Mouse (Mus musculus): Measurements from ENCODE around the gene St6galnac5. TPM values are rescaled to one million over a fixed set of nuclear protein-coding genes. Genes with fewer than 3 reads are reported as not detected.

Gene St6galnac5
- polyA plus RNA-seq, 1 experiment = 1.4 TPM

- Histone ChIP-seq H3K4me3 (ENCODE audit: insufficient read depth, low read depth, low read length) (no peak overlapping the region), H3K36me3 (ENCODE audit: control insufficient read depth, insufficient read depth, low read length) (no peaks in the 10 kb centered on the region), H3K27ac (ENCODE audit: insufficient read depth, low read depth, low read length) (no peak overlapping the region), H3K4me1 (ENCODE audit: control insufficient read depth, insufficient read depth, low read length) (0 out of 2 replicates have a peak, but pooled peaks cover 8% of the 10 kb centered on the region), H3K27me3 (replicated peaks; ENCODE audit: control insufficient read depth, insufficient read depth, low read length) (no peaks in the 10 kb centered on the region)
- DNase-seq = no peak
- WGBS = 75% methylated on average over 4 of the region's 4 CpGs
- TF ChIP-seq POLR2A (IDR thresholded peaks at IDR 0.05; ENCODE audit: low read depth, low read length) (no peak), CTCF (conservative IDR thresholded peaks at IDR 0.05; ENCODE audit: insufficient read depth, insufficient read length, low read depth, low read length) (no peak)
Observed at GRCm38 (mm10) chr3:152779819-152780218, 202.2 kb downstream of the St6galnac5 start.

GRCm38 (mm10) chr3:152776872-152777540, 205.0 kb downstream of the St6galnac5 start:
- Histone ChIP-seq H3K4me3 (ENCODE audit: insufficient read depth, low read depth, low read length) (no peak overlapping the region), H3K27ac (ENCODE audit: insufficient read depth, low read depth, low read length) (peak overlapping the region; percentile 67), H3K36me3 (ENCODE audit: control insufficient read depth, insufficient read depth, low read length) (no peaks in the 10 kb centered on the region), H3K4me1 (ENCODE audit: control insufficient read depth, insufficient read depth, low read length) (0 out of 2 replicates have a peak, but pooled peaks cover 8% of the 10 kb centered on the region), H3K27me3 (replicated peaks; ENCODE audit: control insufficient read depth, insufficient read depth, low read length) (no peaks in the 10 kb centered on the region)
- WGBS = 60% methylated on average over 16 of the region's 16 CpGs
- TF ChIP-seq POLR2A (IDR thresholded peaks at IDR 0.05; ENCODE audit: low read depth, low read length) (no peak), CTCF (conservative IDR thresholded peaks at IDR 0.05; ENCODE audit: insufficient read depth, insufficient read length, low read depth, low read length) (no peak)
- peak; percentile 86 for DNase-seq

GRCm38 (mm10) chr3:152776363-152776762, 205.7 kb downstream of the St6galnac5 start:
- TF ChIP-seq CTCF (conservative IDR thresholded peaks at IDR 0.05; ENCODE audit: insufficient read depth, insufficient read length, low read depth, low read length) (no peak), POLR2A (IDR thresholded peaks at IDR 0.05; ENCODE audit: low read depth, low read length) (no peak)
- WGBS = 69% methylated on average over 6 of the region's 6 CpGs
- Histone ChIP-seq H3K4me3 (ENCODE audit: insufficient read depth, low read depth, low read length) (no peak overlapping the region), H3K36me3 (ENCODE audit: control insufficient read depth, insufficient read depth, low read length) (no peaks in the 10 kb centered on the region), H3K27ac (ENCODE audit: insufficient read depth, low read depth, low read length) (peak overlapping the region; percentile 67; the same call in 1 of the 2 replicates), H3K27me3 (replicated peaks; ENCODE audit: control insufficient read depth, insufficient read depth, low read length) (no peaks in the 10 kb centered on the region), H3K4me1 (ENCODE audit: control insufficient read depth, insufficient read depth, low read length) (0 out of 2 replicates have a peak, but pooled peaks cover 8% of the 10 kb centered on the region)
- peak; percentile 54 for DNase-seq

GRCm38 (mm10) chr3:152770056-152770455, 212.0 kb downstream of the St6galnac5 start:
- 81% methylated on average over 6 of the region's 6 CpGs for WGBS
- no peak for DNase-seq
- no peaks in the 10 kb centered on the region for H3K27me3 ChIP-seq (replicated peaks; ENCODE audit: control insufficient read depth, insufficient read depth, low read length)

GRCm38 (mm10) chr3:152767485-152767884, 214.6 kb downstream of the St6galnac5 start:
- no peak for TF ChIP-seq CTCF (conservative IDR thresholded peaks at IDR 0.05; ENCODE audit: insufficient read depth, insufficient read length, low read depth, low read length)
- no peak for TF ChIP-seq POLR2A (IDR thresholded peaks at IDR 0.05; ENCODE audit: low read depth, low read length)
- H3K27me3 ChIP-seq (replicated peaks; ENCODE audit: control insufficient read depth, insufficient read depth, low read length) = no peaks in the 10 kb centered on the region
- 65% methylated on average over 11 of the region's 11 CpGs for WGBS

More at GRCm38 (mm10) chr3:152770056-152770455, 212.0 kb downstream of the St6galnac5 start:
- Histone ChIP-seq H3K27ac (ENCODE audit: insufficient read depth, low read depth, low read length) (no peak overlapping the region), H3K4me1 (ENCODE audit: control insufficient read depth, insufficient read depth, low read length) (no peaks in the 10 kb centered on the region), H3K36me3 (ENCODE audit: control insufficient read depth, insufficient read depth, low read length) (no peaks in the 10 kb centered on the region), H3K4me3 (ENCODE audit: insufficient read depth, low read depth, low read length) (no peak overlapping the region)
- TF ChIP-seq POLR2A (IDR thresholded peaks at IDR 0.05; ENCODE audit: low read depth, low read length) = no peak

More at GRCm38 (mm10) chr3:152767485-152767884, 214.6 kb downstream of the St6galnac5 start:
- Histone ChIP-seq H3K4me3 (ENCODE audit: insufficient read depth, low read depth, low read length) (no peak overlapping the region), H3K4me1 (ENCODE audit: control insufficient read depth, insufficient read depth, low read length) (no peaks in the 10 kb centered on the region), H3K36me3 (ENCODE audit: control insufficient read depth, insufficient read depth, low read length) (no peaks in the 10 kb centered on the region), H3K27ac (ENCODE audit: insufficient read depth, low read depth, low read length) (no peak overlapping the region)
- no peak for DNase-seq
